9 mouse cellular contexts compared by ENCODE assay signal in genomic region chr5:122088917-122089316, GRCm38 (mm10). TPM values are rescaled to one million over a fixed set of nuclear protein-coding genes. Genes with fewer than 3 reads are reported as not detected.
DNase-seq lines count a peak whose midpoint lies in the region; ATAC-seq and TF ChIP-seq lines count a peak whose summit lies in the region.
"Had no signal": no experiment of that assay in that cellular context is flagged by ENCODE, and none has a peak within 500 bp of the region (broad histone marks: within the 10 kb centered on the region; RNA-seq: fewer than 3 reads in every experiment).

No protein-coding gene starts in this region.

- no peak overlapping the region for H3K27ac ChIP-seq in cerebellum, adult 2 months (ENCODE audit: insufficient read depth, low read length)
- no peak overlapping the region for H3K27ac ChIP-seq in hindbrain, embryonic 12.5 days

- no peak for TF ChIP-seq POLR2A in cerebellum, adult 2 months (IDR thresholded peaks at IDR 0.05; ENCODE audit: borderline replicate concordance, insufficient read depth, low read length)

- H3K4me2 ChIP-seq in hindbrain, embryonic 12.5 days (replicated peaks): no peak overlapping the region

- peak; percentile 76 for DNase-seq in Muller cell, postnatal 12 days (ENCODE audit: inconsistent ontology term)
- peak; percentile 74 to 89 for DNase-seq in cerebellum, adult 2 months
- peak; percentile 92 for DNase-seq in forelimb bud, embryonic 11.5 days (ENCODE audit: low read depth, low spot score)
- DNase-seq in layer of hippocampus, adult 9-11 months: peak; percentile 76
- peak; percentile 89 for DNase-seq in lung, postnatal 14 days
- peak; percentile 97 for DNase-seq in retina, embryonic 14.5 days (ENCODE audit: low spot score)
- peak; percentile 79 for DNase-seq in thymus, postnatal 25 days

- H3K36me3 ChIP-seq in hindbrain, embryonic 12.5 days: no peaks in the 10 kb centered on the region

- no peaks in the 10 kb centered on the region for H3K4me1 ChIP-seq in cerebellum, adult 2 months (ENCODE audit: control insufficient read depth, insufficient read depth, low read length)
- H3K4me1 ChIP-seq in hindbrain, embryonic 12.5 days: no peaks in the 10 kb centered on the region

- H3K4me3 ChIP-seq in cerebellum, adult 2 months (replicated peaks; ENCODE audit: insufficient read depth, low read depth, low read length): no peak overlapping the region
- no peak overlapping the region for H3K4me3 ChIP-seq in hindbrain, embryonic 12.5 days
- H3K4me3 ChIP-seq: myocyte had no signal

- ATAC-seq in hindbrain, embryonic 12.5 days (ENCODE audit: low FRiP score): peak; percentile 46; the same call in 1 of the 2 replicates

- H3K9me3 ChIP-seq in hindbrain, embryonic 12.5 days (replicated peaks): no peaks in the 10 kb centered on the region

- 3% methylated on average over 5 of the region's 5 CpGs for WGBS in cerebellum, adult 2 months
- WGBS in hindbrain, embryonic 12.5 days: 4% methylated on average over 5 of the region's 5 CpGs

- TF ChIP-seq CTCF in cerebellum, adult 2 months (IDR thresholded peaks at IDR 0.05; ENCODE audit: borderline replicate concordance, insufficient read depth, low read depth, low read length): peak; percentile 97

- H3K9ac ChIP-seq in hindbrain, embryonic 12.5 days: no peak overlapping the region

- H3K27me3 ChIP-seq in cerebellum, adult 2 months (ENCODE audit: control insufficient read depth, insufficient read depth, low read length): no peaks in the 10 kb centered on the region
- peaks cover 3% of the 10 kb centered on the region for H3K27me3 ChIP-seq in hindbrain, embryonic 12.5 days

RNA-seq across cellular contexts. Expression of gene Myl2, which starts 11.8 kb away (rescaled TPM):
- polyA plus RNA-seq in cerebellum, adult 2 months (2012; rRNA removed): 0.92 and 1.6 TPM in 2 replicates
- polyA plus RNA-seq in hindbrain, embryonic 12.5 days (2016; fragmentation: Nextera tagmentation; extraction: Ambion mirVana): 2.5 and 3.0 TPM in 2 replicates

RNA-seq across cellular contexts. Expression of gene Cux2, which starts 39.0 kb away (rescaled TPM):
- 31.9 and 36.7 TPM in 2 replicates for polyA plus RNA-seq in cerebellum, adult 2 months (2012; rRNA removed)
- 25.7 and 27.0 TPM in 2 replicates for polyA plus RNA-seq in hindbrain, embryonic 12.5 days (2016; fragmentation: Nextera tagmentation; extraction: Ambion mirVana)

RNA-seq across cellular contexts. Expression of gene Ccdc63, which starts 51.7 kb away (rescaled TPM):
- 9.3 and 11.9 TPM in 2 replicates for polyA plus RNA-seq in cerebellum, adult 2 months (2012; rRNA removed)
- not detected in 2 replicates for polyA plus RNA-seq in hindbrain, embryonic 12.5 days (2016; fragmentation: Nextera tagmentation; extraction: Ambion mirVana)
- polyA plus RNA-seq: myocyte had no signal
